Mouse (Mus musculus): ENCODE measurements around the gene Vezt. TPM values are rescaled to one million over a fixed set of nuclear protein-coding genes. Genes with fewer than 3 reads are reported as not detected.

Gene Vezt
- polyA plus RNA-seq, 1 experiment from 2014 or later, result 26.9 TPM

GRCm38 (mm10) chr10:93954023-93954422 is 81.6 kb downstream of the Vezt start:
- no peak overlapping the region for H3K4me2 ChIP-seq
- H3K4me3 ChIP-seq (ENCODE audit: low read depth, low read length), result no peak overlapping the region
- H3K9me3 ChIP-seq (replicated peaks; ENCODE audit: control insufficient read depth, low read length), result no peaks in the 10 kb centered on the region
- no peak overlapping the region for H3K27ac ChIP-seq (ENCODE audit: low read depth, low read length)
- no peaks in the 10 kb centered on the region for H3K27me3 ChIP-seq (ENCODE audit: control insufficient read depth, insufficient read depth, low read length)
- H3K9ac ChIP-seq (ENCODE audit: low read depth, low read length), result no peak overlapping the region
- no peaks in the 10 kb centered on the region for H3K36me3 ChIP-seq (ENCODE audit: control insufficient read depth, insufficient read depth, low read length)
- H3K4me1 ChIP-seq (ENCODE audit: control insufficient read depth, insufficient read depth, low read length), result no peaks in the 10 kb centered on the region
- WGBS (ENCODE audit: insufficient replicate concordance), result 82% methylated on average over 3 of the region's 3 CpGs
- no peak for ATAC-seq (replicated peaks; ENCODE audit: insufficient number of reproducible peaks, low FRiP score, low TSS enrichment)

GRCm38 (mm10) chr10:93953504-93953903 is 82.1 kb downstream of the Vezt start:
- WGBS (ENCODE audit: insufficient replicate concordance), result 84% methylated on average over 7 of the region's 7 CpGs

GRCm38 (mm10) chr10:93950991-93951390 is 84.6 kb downstream of the Vezt start:
- ATAC-seq (replicated peaks; ENCODE audit: insufficient number of reproducible peaks, low FRiP score, low TSS enrichment), result no peak
- Histone ChIP-seq H3K9me3 (replicated peaks; ENCODE audit: control insufficient read depth, low read length) (no peaks in the 10 kb centered on the region), H3K4me2 (no peak overlapping the region), H3K27ac (ENCODE audit: low read depth, low read length) (no peak overlapping the region), H3K36me3 (ENCODE audit: control insufficient read depth, insufficient read depth, low read length) (no peaks in the 10 kb centered on the region), H3K4me1 (ENCODE audit: control insufficient read depth, insufficient read depth, low read length) (no peaks in the 10 kb centered on the region), H3K4me3 (ENCODE audit: low read depth, low read length) (no peak overlapping the region), H3K27me3 (ENCODE audit: control insufficient read depth, insufficient read depth, low read length) (no peaks in the 10 kb centered on the region), H3K9ac (ENCODE audit: low read depth, low read length) (no peak overlapping the region)
- 87% methylated on average over 3 of the region's 3 CpGs for WGBS (ENCODE audit: insufficient replicate concordance)

More at GRCm38 (mm10) chr10:93953504-93953903, 82.1 kb downstream of the Vezt start:
- Histone ChIP-seq H3K36me3 (ENCODE audit: control insufficient read depth, insufficient read depth, low read length) (no peaks in the 10 kb centered on the region), H3K4me2 (no peak overlapping the region), H3K27ac (ENCODE audit: low read depth, low read length) (no peak overlapping the region), H3K27me3 (ENCODE audit: control insufficient read depth, insufficient read depth, low read length) (no peaks in the 10 kb centered on the region), H3K9me3 (replicated peaks; ENCODE audit: control insufficient read depth, low read length) (no peaks in the 10 kb centered on the region), H3K9ac (ENCODE audit: low read depth, low read length) (no peak overlapping the region), H3K4me3 (ENCODE audit: low read depth, low read length) (no peak overlapping the region), H3K4me1 (ENCODE audit: control insufficient read depth, insufficient read depth, low read length) (no peaks in the 10 kb centered on the region)
- no peak for ATAC-seq (replicated peaks; ENCODE audit: insufficient number of reproducible peaks, low FRiP score, low TSS enrichment)

DNA sequence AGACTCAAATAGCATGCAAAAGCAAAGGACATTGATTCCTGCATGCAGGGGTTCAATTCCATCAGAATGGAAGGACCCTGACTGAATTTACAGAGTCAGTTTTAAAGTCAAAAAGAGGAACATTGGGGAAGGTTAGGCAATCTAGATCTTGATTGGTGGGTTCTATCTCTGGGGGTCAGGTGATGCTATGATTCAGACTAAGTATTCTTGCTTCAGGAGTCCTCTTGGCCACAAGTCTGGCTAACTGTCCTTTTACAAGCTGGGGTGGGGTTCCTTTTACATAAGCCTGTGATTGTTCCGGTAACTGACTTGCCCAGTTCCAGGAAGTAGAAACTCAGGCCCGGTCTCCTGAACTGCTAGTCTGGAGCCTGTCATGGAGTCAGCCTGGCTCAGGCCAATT is 85.7 kb downstream of the Vezt start:
- Histone ChIP-seq H3K27ac (ENCODE audit: low read depth, low read length) (no peak overlapping the region), H3K9ac (ENCODE audit: low read depth, low read length) (no peak overlapping the region), H3K9me3 (replicated peaks; ENCODE audit: control insufficient read depth, low read length) (no peaks in the 10 kb centered on the region), H3K4me3 (ENCODE audit: low read depth, low read length) (no peak overlapping the region), H3K27me3 (ENCODE audit: control insufficient read depth, insufficient read depth, low read length) (no peaks in the 10 kb centered on the region), H3K4me1 (ENCODE audit: control insufficient read depth, insufficient read depth, low read length) (no peaks in the 10 kb centered on the region), H3K4me2 (no peak overlapping the region), H3K36me3 (ENCODE audit: control insufficient read depth, insufficient read depth, low read length) (no peaks in the 10 kb centered on the region)
- 86% methylated on average over 2 of the region's 2 CpGs for WGBS (ENCODE audit: insufficient replicate concordance)
- ATAC-seq (replicated peaks; ENCODE audit: insufficient number of reproducible peaks, low FRiP score, low TSS enrichment), result no peak

GRCm38 (mm10) chr10:93945843-93946499 is 89.6 kb downstream of the Vezt start:
- no peaks in the 10 kb centered on the region for H3K4me1 ChIP-seq (ENCODE audit: control insufficient read depth, insufficient read depth, low read length)
- H3K9me3 ChIP-seq (replicated peaks; ENCODE audit: control insufficient read depth, low read length), result no peaks in the 10 kb centered on the region
- ATAC-seq (replicated peaks; ENCODE audit: insufficient number of reproducible peaks, low FRiP score, low TSS enrichment), result no peak
- H3K27ac ChIP-seq (ENCODE audit: low read depth, low read length), result no peak overlapping the region
- 71% methylated on average over 9 of the region's 9 CpGs for WGBS (ENCODE audit: insufficient replicate concordance)
- no peaks in the 10 kb centered on the region for H3K27me3 ChIP-seq (ENCODE audit: control insufficient read depth, insufficient read depth, low read length)
- H3K36me3 ChIP-seq (ENCODE audit: control insufficient read depth, insufficient read depth, low read length), result no peaks in the 10 kb centered on the region
- no peak overlapping the region for H3K9ac ChIP-seq (ENCODE audit: low read depth, low read length)
- no peak overlapping the region for H3K4me3 ChIP-seq (ENCODE audit: low read depth, low read length)
- H3K4me2 ChIP-seq, result no peak overlapping the region

DNA sequence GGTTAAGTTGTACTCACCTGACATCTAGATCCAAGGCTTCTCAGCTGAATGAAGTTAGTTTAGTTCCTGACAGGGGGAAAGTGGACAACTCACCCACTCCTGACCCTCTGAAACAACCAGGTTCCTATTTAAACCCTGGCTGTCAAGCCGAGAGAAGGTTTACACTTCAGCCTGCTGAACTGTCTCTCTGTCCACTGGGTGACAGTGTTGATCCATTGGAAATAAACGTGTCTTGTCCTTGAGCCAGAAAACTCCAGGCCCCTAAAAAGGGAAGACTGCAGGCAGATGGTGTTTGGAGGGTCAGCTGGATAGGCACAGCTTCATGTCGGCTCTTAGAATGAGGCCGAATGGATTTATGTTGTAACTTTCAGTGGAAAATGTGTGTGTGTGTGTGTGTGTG is 90.3 kb downstream of the Vezt start:
- no peaks in the 10 kb centered on the region for H3K36me3 ChIP-seq (ENCODE audit: control insufficient read depth, insufficient read depth, low read length)
- ATAC-seq (replicated peaks; ENCODE audit: insufficient number of reproducible peaks, low FRiP score, low TSS enrichment), result no peak
- 28% methylated on average over 4 of the region's 4 CpGs for WGBS (ENCODE audit: insufficient replicate concordance)

DNA sequence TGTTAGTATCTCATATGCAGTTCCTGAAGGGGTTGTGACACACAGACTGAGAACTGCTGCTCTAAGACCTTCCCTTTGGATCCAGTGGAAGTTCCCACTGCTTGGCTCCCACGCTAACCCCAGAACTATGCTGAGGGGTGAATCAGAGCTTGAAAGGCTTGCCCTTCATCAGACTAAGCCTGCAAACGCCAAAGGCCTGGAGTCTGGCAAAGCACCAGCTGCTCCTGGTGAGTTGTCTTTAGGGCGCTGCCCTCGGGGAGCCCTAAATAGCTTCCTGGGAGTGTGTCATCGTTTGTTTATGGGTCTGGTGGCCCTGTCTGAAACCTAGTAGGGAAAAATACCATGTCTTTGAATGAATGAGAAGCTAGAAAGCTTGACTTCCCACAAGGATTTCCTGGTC is 91.4 kb downstream of the Vezt start:
- Histone ChIP-seq H3K9ac (ENCODE audit: low read depth, low read length) (no peak overlapping the region), H3K4me1 (ENCODE audit: control insufficient read depth, insufficient read depth, low read length) (no peaks in the 10 kb centered on the region), H3K27me3 (ENCODE audit: control insufficient read depth, insufficient read depth, low read length) (no peaks in the 10 kb centered on the region), H3K36me3 (ENCODE audit: control insufficient read depth, insufficient read depth, low read length) (no peaks in the 10 kb centered on the region), H3K4me2 (no peak overlapping the region), H3K9me3 (replicated peaks; ENCODE audit: control insufficient read depth, low read length) (no peaks in the 10 kb centered on the region), H3K4me3 (ENCODE audit: low read depth, low read length) (no peak overlapping the region), H3K27ac (ENCODE audit: low read depth, low read length) (no peak overlapping the region)
- ATAC-seq (replicated peaks; ENCODE audit: insufficient number of reproducible peaks, low FRiP score, low TSS enrichment), result no peak
- 56% methylated on average over 5 of the region's 5 CpGs for WGBS (ENCODE audit: insufficient replicate concordance)

More for the DNA sequence above, 90.3 kb downstream of the Vezt start:
- Histone ChIP-seq H3K4me3 (ENCODE audit: low read depth, low read length) (no peak overlapping the region), H3K4me2 (no peak overlapping the region), H3K9ac (ENCODE audit: low read depth, low read length) (no peak overlapping the region), H3K4me1 (ENCODE audit: control insufficient read depth, insufficient read depth, low read length) (no peaks in the 10 kb centered on the region), H3K9me3 (replicated peaks; ENCODE audit: control insufficient read depth, low read length) (no peaks in the 10 kb centered on the region), H3K27me3 (ENCODE audit: control insufficient read depth, insufficient read depth, low read length) (no peaks in the 10 kb centered on the region), H3K27ac (ENCODE audit: low read depth, low read length) (no peak overlapping the region)

- Histone ChIP-seq H3K4me1 (ENCODE audit: control insufficient read depth, insufficient read depth, low read length) (no peaks in the 10 kb centered on the region), H3K27ac (ENCODE audit: low read depth, low read length) (0 out of 2 replicates have a peak overlapping the region, but pooled peaks have one; percentile 46), H3K4me3 (ENCODE audit: low read depth, low read length) (no peak overlapping the region), H3K9ac (ENCODE audit: low read depth, low read length) (no peak overlapping the region), H3K36me3 (ENCODE audit: control insufficient read depth, insufficient read depth, low read length) (no peaks in the 10 kb centered on the region), H3K9me3 (replicated peaks; ENCODE audit: control insufficient read depth, low read length) (no peaks in the 10 kb centered on the region), H3K4me2 (no peak overlapping the region), H3K27me3 (ENCODE audit: control insufficient read depth, insufficient read depth, low read length) (no peaks in the 10 kb centered on the region)
- WGBS (ENCODE audit: insufficient replicate concordance), result 61% methylated on average over 5 of the region's 5 CpGs
- no peak for ATAC-seq (replicated peaks; ENCODE audit: insufficient number of reproducible peaks, low FRiP score, low TSS enrichment)
Observed at GRCm38 (mm10) chr10:93940279-93940678, 95.3 kb downstream of the Vezt start.

GRCm38 (mm10) chr10:93939676-93940075 is 95.9 kb downstream of the Vezt start:
- Histone ChIP-seq H3K9me3 (replicated peaks; ENCODE audit: control insufficient read depth, low read length) (no peaks in the 10 kb centered on the region), H3K4me1 (ENCODE audit: control insufficient read depth, insufficient read depth, low read length) (no peaks in the 10 kb centered on the region), H3K9ac (ENCODE audit: low read depth, low read length) (no peak overlapping the region), H3K27me3 (ENCODE audit: control insufficient read depth, insufficient read depth, low read length) (no peaks in the 10 kb centered on the region), H3K36me3 (ENCODE audit: control insufficient read depth, insufficient read depth, low read length) (no peaks in the 10 kb centered on the region), H3K4me2 (no peak overlapping the region), H3K27ac (ENCODE audit: low read depth, low read length) (no peak overlapping the region), H3K4me3 (ENCODE audit: low read depth, low read length) (no peak overlapping the region)
- ATAC-seq (replicated peaks; ENCODE audit: insufficient number of reproducible peaks, low FRiP score, low TSS enrichment), result no peak
- WGBS (ENCODE audit: insufficient replicate concordance), result 85% methylated on average over 8 of the region's 8 CpGs

All from heart, embryonic 11.5 days (tissue).